Mouse (Mus musculus) thymus, adult 2 months (tissue): ENCODE results near the gene Cd300lf.

Experiments
- CTCF ChIP-seq: fragments of 200-500 bp; IDR thresholded peaks from 2 replicates; pipeline ENCODE4 v1.5.1; 2012; ENCODE audit warnings: mild to moderate bottlenecking, control low read depth, low read length, moderate library complexity, borderline replicate concordance; ENCODE audit not compliant: control insufficient read depth, poor library complexity, insufficient read depth; ENCODE audit errors: extremely low read depth
- POLR2A ChIP-seq: fragments of 200-500 bp; IDR thresholded peaks from 2 replicates; pipeline ENCODE4 v1.6.1; 2012; ENCODE audit warnings: mild to moderate bottlenecking, low read length, control low read depth, moderate library complexity; ENCODE audit not compliant: control insufficient read depth, poor library complexity, insufficient read depth; ENCODE audit errors: extremely low read depth

GRCm38 (mm10) chr11:115162205-115162601, 28.4 kb upstream of the Cd300lf start:
- TF ChIP-seq POLR2A (no peak), CTCF (no peak)
